Mouse (Mus musculus) layer of hippocampus, postnatal 10 days (tissue): Measurements from ENCODE around the gene Slc6a5. TPM values are rescaled to one million over a fixed set of nuclear protein-coding genes. Genes with fewer than 3 reads are reported as not detected.

Source experiments
- DNase-seq, 2 experiments: peaks; one replicate each; pipeline ENCODE4 v3.0.0; 2021; ENCODE audit warnings: low spot score in 2 of 2
- long read RNA-seq: library from polyadenylated mRNA; stranded (forward); transcript quantifications from one replicate; pipeline ENCODE4 v2.0.0, GENCODE M21; 2023
- total RNA-seq, 2 experiments: library from RNA; stranded (reverse); gene quantifications; 2 replicates each; pipeline ENCODE4 v1.2.3; 2021

The Slc6a5 gene
- under 1 TPM; 0.11 to 0.16 TPM for total RNA-seq
- long read RNA-seq = 0 reads

DNA sequence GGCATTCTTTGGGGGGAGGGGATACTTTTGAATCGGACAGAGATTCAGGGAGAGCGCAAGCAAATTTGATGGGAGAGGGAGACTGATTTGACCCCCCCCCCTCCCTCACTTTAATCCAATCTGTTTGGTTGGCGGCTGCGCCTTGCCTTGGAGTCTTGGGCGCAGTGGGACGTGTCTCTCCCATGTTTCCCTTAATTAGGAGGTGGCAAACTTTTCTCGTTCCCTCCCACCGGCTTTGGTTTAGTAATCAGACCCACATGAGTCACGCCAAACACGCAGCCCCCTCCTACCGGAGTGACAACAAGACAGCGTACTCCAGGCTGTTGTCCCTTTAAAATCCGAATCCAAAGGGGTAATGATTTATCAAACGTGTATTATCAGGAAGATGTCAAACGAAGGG lies at the start of gene Slc6a5:
Gene Slc6a5, plus strand, starts transcription at position 297 of the 400 bp plus-strand sequence.
- peak; percentile 18 to 27 for DNase-seq

DNA sequence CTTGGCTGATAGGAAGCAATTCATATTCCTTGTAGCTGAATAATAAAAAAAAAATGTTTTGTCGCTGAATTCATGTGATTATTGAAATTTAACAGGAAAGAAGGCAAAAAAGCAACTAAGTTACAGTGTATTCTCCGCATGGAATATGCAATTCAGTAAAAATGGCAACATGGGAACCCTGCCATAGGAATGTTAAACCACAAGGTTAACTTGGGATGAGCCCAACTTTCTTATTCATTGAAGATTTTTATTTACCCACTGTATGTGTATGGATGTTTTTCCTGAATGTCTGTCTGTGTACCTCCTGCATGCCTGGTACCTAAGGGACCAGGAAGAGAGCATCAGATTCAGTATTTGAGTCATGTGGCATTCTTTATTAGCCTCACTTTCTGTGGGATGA lies 48.8 kb upstream of the Slc6a5 start:
- no peak for DNase-seq

DNA sequence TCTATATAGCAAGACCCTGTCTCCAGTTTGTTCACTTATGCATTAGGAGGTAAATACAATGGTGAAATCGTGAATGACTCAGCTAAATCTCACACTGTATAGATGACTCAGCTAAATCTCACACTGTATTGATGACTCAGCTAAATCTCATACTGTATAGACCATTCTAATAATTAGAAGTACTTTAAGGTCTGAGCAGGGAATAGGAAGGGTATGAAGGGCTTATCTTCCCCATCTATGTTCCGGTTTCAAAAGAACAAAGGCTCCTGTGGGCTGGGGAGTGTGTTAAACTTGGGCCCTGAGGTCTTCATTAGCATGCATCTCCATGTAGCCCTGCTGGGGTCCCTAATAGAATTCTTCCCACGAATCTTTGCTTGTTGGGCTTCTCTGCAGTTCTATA lies 46.2 kb upstream of the Slc6a5 start:
- DNase-seq = no peak

DNA sequence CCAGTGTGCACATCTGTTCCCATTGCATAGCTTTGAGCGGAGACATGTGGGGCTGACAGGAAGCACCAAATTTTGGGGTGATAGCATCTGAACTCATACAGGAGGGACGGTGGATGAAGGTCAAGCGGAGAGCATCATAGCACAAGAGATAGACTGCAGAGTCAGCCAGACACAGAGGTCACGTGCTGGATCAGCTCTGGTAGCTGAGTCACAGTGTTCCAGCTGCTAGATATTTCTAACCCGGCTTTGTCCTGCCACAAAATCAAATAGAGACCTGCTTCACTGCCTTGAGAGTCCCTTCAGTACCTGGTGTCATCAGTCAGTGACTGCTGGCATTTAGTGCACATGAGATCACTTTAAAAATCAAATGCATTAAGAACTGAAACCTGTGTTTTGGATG lies 40.3 kb upstream of the Slc6a5 start:
- DNase-seq = no peak

DNA sequence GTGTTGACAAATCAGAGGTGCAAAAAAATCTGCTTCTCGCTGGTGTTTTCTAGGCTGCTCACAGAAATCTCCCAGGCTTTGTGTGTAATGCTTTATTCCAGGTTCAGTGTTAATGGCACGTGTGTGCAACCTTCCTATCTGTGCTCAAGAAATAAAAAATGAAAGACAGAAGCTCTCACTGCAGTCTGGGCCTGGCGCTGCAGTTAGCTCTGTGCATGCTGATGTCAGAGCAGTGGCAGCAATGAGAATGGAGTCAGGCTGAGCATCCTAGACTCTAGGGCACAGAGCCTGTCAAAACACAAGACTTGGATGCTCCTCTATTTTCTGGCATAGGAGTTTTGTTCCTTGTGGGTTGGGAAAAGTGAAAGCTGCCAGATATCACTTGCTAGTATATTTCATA lies 39.7 kb upstream of the Slc6a5 start:
- no peak for DNase-seq

DNA sequence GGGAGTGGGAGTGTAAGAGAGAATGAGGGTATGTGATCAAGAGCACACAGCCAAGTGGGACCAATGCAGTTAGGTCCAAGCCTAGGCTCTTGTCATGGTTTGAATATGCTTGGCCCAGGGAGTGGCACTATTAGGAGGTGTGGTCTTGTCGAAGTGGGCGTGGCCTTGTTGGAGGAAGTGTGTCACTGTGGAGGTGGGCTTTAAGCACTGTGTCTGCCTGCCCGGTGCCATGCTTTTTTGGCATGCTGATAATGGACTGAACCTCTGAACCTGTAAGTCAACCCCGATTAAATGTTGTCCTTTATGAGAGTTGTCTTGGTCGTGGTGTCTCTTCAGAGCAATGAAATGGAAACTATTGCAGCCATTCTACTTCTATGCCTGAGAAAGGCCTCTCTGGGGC lies 32.6 kb upstream of the Slc6a5 start:
- no peak for DNase-seq

DNA sequence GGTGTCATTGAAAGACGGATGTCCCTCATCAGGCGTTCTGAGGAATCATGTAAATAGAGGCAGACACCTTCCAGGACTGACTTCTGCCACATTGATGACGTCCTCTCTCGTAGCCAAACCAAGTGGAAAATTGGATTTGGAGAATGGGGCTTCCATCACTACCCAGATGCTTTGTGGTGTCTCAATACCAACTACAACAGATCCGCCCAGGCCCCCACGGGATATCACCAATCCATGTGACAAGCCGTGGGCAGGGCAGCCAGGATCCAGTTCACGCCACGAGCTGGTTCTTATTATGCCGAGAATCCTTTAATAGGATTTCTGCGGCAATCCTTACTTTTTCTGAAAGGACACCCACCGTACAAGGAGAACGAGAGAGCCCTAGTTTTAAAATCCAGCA lies 30.9 kb upstream of the Slc6a5 start:
- DNase-seq = peak in 1 of 2 experiments; percentile 15

DNA sequence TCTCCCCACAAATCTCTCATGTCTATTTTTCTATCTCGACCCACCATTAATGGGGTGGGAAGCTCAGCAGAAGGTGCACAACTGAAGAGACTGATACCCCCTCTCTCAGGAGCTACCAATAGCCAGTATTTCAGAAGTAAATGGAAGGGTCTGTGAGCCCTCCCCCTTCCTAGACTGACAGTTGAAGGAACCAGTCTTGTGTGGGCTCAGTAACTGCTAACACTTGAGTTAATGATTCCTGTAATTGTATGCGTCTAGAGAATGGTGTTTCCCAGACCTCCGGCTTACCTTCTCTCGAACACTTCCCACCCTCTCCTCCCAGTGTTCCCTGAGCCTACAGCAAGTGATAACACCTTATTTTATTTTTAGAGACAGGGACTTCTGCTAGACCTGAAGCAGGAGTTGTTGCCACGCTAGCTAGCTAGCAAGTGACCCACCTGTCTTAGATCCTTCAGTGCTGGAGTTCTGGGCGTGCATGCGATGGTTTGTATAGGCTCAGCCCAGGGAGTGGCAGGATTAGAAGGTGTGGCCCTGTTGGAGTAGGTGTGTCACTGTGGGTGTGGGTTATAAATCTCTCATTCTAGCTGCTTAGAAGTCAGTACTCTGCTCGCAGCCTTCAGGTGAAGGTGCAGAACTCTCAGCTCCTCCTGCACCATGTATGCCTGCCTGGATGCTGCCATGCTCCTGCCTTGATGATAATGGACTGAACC lies 29.8 kb upstream of the Slc6a5 start:
- no peak for DNase-seq

DNA sequence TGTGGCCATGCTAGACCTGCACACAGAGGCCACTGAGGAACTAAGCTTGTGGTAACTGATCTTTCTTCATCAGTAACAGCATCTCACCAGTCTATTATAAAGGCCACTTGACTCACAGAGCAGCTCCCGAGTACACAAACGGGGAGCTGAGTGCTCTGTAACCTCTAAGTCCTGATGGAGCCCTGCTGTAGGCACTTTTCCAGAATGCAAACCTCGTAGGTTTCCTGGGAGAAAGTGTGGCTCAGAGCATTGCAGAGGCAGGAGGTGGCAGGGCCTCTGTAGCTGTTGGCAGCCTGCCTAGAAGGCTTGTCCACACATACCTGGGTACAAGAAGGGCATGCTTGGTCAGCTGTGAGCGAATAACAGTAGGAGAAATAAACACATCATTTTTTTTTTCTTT lies 27.7 kb upstream of the Slc6a5 start:
- no peak for DNase-seq

DNA sequence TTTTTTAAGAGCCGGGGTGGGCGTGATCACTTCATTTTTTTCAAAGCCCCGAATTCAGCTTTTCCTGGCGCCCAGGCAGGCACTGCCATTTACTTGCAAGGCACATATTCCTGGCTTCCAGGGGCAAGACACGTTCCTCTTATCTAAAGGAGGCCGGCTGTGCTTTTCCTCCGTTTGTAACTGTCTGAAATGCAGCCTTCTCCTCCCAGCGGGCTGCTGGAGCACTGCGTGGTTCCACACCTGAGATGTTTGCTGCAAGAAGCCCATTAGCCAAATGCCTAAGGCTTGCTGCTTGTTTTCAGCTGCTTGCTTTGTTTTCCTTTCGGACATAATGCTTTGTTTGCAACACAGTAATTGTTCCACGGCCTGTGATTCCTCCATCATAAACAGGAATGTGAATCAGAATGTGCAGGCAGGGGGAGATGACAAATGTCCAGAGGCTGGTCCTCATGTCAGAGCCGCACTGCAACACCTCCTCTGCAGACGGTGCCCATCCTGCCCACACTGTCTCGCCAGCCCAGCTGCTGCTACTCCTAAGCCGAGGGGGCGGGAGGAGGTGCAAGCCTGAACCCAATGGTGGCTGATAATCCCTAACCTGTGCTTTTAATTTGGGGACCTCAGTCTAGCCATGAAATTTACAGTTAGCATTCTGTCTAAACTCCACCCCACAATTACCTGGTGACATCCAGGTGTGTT lies 27.1 kb upstream of the Slc6a5 start:
- DNase-seq = peak in 1 of 2 experiments; percentile 29

DNA sequence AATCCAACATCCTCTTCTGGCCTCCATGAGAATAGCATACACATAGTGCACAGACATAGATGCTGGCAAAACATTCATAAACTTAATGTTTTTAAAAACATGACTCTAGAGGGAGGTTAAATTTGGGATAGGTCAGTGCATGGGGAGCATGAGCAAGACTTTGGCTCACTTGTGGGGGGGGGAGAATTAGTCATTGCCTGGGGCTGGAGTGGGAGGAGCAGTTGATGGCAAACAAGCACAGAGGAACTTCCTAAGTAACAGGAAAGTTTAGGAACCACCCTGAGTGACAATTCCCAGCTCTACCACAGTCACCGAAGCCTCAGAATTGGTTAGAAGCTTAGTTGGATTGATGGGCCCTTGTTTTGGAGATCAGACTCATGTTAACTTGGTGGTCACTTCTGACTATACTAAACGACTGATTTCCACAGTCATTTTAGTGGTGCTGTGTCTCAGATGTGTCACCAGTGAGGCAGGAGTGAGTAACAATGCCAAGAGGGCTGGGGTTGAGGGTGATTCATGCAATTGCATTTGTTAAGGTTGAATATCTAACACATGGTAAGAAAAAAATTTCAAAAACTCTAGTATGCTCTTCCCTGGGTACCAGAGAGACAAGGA lies 22.1 kb upstream of the Slc6a5 start:
- DNase-seq = no peak

DNA sequence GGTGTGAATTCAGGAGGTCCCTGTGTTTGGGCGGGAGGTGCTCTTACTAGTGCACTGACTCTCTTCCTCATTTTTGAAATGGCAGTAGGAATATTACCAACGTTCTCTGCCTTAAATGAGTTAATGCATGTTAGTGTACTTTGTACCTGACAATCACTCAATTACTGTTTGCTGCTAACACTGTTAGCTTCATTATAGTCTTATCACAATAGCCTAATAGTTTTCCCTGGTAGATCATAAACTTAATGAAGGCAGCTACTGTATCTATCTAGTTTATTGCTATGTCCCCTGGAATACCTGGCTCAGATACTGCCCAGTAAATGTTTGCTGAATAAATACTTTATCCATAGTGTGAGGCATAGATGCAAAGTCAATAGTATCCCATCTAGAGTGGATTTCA lies 15.2 kb upstream of the Slc6a5 start:
- no peak for DNase-seq

DNA sequence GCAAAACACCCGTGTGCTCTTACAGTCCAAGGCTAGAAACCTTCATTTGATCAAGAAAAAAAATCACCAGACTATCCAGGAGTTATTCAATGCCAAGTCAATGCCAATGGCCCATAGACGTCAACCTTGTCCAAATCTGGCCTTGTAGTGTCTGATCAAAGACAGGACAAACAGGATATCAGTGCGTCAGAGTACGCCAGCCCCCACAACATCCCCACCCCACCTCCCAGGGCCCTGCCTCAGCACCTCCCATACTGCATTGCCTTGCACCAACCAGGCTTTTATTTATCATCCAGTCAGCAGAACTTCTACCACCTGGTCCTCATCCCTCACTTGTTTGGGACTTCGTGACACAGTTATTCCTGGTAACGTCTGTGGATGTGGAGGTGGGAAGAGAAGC lies 14.7 kb upstream of the Slc6a5 start:
- DNase-seq = no peak

DNA sequence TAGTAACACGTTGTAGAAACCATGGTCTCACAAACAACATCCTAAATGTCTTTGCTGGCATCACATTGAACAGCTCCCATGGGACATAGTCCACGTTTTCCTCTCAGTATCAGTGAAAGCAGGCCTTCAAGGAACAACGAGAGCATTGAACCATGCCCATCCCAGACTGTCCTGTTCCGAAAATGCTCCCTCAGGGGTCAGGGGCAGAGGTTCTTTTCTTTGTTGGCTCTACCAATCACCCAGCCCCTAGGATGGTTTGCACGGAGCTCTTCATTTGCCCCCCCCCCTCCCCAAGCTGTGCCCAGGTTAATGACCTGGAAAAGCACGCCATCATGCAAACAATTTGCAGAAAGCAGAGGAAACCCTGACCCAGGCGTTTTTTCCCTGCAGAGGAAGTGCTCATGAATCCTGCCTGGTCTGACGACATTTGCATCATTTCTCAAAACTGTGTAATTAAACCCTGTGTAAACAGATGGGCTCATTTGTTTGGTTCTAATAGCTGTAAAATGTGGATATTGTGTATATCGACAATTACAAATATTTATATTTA lies 7.9 kb upstream of the Slc6a5 start:
- no peak for DNase-seq

DNA sequence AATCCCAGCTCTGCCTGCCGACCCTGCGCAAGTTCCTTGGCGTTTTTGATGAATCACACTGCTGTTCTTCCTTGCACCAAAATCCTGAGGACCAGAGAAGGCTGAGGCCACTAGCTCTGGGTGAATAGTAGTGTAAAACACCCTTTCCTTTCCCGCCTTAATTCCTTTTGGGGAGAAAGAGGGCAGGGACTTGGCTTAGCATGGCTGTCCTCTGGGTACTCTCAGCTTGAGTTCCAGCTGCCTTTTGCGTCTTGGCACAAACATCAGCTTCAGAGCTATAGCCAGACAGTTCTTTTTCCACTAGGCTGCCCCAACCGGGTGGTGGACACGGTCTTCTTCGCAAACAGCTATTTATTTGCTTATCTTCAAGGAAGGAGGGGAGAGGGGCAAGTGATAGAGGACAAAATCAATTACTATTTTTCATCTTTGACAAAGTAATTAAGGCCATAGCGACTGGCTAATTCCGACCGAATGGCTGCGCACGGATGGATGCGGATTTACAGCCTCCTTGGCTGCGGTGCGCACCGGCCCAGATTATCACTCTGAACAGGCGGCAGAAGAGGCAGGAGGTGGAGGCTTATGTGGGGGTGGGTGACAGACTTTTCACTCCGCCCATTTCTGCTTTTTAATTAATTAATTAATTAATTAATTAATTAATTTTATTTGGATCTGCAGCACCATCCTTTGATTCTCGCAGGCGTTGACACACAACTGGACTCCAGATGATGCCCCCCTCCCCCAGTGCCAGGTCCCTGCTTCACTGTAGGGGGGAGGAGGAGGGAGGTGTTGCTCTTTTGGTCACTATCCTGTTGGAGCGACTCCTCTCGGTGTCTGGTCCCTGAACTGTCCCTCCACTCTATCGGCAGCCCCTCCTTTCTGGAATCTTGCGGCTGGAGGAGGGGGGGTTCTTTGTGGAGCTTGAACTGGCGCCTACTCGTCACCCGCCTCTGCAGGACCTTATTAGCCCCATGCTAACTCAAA lies 2.5 kb upstream of the Slc6a5 start:
- no peak for DNase-seq

DNA sequence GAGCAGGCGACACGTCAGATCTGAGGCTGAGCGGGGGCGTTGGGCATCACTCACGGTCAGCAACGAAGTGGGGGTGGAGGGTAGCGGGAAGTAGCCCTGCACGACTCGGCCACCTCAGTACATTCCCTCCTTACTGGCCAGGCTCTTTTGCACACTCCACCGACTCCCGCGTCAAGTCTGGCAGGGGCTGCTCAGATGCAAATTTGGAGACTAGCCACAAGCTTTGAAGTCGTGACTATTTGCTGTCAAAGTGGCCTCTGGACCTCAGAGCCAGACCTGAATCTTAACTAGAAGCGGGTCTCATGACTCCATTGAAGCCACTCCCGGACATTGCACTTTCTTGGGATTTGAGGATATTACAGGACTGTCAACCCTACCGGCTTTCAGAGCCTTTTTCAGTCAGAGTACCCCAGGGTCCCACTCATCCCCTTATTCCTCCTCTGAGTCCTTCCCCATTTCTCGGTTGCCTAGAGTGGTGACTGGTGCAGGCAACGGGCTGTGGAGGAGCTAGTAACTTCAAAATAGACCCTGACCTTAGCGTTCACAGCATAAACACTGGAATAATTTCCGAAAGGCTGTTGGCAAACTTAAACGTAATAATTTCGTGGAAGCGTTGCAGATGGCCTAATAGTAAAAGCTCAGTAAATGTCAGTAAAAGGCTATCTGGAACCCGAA lies 1.6 kb upstream of the Slc6a5 start:
- DNase-seq = no peak

DNA sequence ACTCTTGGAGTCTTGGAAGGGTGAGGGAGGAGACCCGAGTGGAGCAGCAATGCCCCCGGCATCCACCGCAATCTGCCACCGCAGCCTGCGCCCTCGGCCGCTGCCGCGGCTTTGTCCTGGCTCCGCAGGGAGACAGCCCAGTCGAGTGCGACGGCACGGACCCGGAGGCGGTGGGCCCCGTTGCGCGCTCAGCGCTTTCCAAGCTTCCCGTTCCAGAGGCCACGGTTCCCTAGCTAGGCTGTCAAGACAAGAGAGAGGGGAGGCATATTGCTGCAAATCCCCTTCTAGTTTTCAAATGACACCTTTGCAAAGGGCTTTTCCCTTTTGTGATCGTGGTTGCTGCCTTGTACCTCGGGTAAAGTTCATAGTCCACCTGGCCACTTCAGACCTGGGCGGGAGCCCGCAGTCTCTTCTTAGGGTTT lies 945 bp upstream of the Slc6a5 start:
- peak in 1 of 2 experiments; percentile 21 for DNase-seq

DNA sequence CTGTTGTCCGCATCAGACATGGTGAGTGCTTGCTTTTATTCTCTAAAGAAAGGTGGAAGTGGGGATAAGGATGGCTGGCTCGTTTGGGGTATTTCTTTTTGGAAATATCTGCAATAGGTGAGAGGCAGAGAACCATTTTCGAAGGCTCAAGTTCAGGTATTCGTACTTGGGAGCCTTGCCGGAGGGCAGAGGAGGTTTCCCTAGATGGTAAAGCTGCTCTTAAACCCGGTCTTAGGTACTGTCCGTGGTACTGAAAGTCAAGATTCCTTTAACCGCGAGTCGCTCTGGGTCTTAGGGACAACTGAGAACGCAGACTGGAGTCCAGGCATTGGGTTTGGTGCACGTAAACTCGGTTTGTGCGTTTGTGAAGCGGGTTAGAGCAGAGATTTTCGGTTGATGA lies 415 bp downstream of the Slc6a5 start:
- peak; percentile 21 to 44 for DNase-seq

DNA sequence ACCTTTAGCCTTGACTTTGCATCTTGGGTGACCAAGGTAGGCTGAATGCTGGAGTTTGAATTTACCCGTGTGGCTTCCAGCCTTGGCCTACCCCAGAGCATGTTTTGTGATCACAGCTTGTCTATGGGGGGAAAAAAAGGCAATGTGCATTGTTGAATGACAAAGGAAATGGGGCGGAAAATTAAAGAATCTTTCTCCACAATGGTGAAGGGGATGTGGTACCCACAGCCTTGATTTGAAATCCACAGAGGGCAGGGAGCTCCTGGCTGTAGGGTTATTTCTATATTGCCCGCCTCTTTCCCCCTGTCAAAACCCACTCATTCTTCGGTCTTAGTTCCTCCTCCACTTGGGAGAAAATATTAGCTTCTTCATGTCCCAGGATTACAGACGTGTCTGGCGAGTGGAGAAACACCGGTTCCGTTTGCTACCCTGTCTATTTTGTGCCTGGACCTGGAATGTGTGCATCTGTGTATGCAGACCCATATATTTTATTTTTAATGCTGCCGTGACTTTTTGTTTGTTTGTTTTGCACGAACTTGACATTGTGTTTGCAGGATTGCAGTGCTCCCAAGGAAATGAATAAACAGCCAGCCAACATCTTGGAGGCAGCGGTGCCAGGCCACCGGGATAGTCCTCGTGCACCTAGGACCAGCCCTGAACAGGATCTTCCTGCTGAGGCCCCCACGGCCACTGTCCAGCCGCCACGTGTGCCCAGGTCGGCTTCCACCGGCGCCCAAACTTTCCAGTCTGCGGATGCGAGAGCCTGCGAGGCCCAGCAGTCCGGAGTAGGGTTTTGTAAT lies 1.4 kb downstream of the Slc6a5 start:
- peak in 1 of 2 experiments; percentile 14 for DNase-seq

DNA sequence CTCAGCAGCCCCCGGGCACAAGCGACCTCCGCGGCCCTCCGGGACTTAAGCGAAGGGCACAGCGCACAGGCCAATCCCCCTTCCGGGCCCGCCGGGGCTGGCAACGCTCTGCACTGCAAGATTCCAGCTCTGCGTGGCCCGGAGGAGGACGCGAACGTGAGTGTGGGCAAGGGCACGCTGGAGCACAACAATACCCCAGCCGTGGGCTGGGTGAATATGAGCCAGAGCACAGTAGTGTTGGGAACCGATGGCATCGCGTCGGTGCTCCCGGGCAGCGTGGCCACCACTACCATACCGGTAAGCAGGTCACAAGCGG lies 2.0 kb downstream of the Slc6a5 start:
- DNase-seq = no peak
